Mouse (Mus musculus) spleen, postnatal 10 days (tissue): ENCODE results near the gene Rab4a.
A peak's percentile ranks its signal among the peaks of the same experiment; 100 is the strongest.

Experiments
- DNase-seq, 2 experiments: peaks; one replicate each; pipeline ENCODE4 v3.0.0; 2021 to 2022; ENCODE audit warnings: low spot score in 2 of 2

The Rab4a gene

GRCm38 (mm10) chr8:123805718-123806373 is at the start of gene Rab4a:
Rab4a (plus strand) TSS chr8:123805985.
- DNase-seq = peak; percentile 33 to 65

DNA sequence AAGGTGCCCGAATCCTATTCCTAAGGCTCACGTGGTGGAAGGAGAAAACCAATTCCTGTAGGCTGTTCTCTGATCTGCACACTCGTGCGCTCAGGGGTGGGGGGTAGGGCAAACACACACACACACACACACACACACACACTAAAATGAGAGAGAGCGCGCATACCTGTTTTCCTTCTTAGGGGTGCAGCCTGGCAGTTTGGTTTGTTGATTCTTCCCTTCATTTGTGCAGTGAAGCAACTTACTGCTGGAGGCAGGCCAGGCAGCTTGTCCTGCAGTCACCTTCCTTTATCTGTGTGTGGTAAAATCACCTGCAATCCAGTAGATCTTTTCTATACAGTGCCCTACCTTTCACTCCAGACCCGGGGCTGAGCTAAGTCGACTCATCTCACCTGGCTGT is 48.9 kb upstream of the Rab4a start:
- no peak for DNase-seq

GRCm38 (mm10) chr8:123758935-123759334 is 46.9 kb upstream of the Rab4a start:
- DNase-seq = no peak

- DNase-seq = no peak
These were observed 45.9 kb upstream of the Rab4a start for GRCm38 (mm10) chr8:123759933-123760332.

- DNase-seq = no peak
These were observed 45.2 kb upstream of the Rab4a start for GRCm38 (mm10) chr8:123760579-123760978.

DNA sequence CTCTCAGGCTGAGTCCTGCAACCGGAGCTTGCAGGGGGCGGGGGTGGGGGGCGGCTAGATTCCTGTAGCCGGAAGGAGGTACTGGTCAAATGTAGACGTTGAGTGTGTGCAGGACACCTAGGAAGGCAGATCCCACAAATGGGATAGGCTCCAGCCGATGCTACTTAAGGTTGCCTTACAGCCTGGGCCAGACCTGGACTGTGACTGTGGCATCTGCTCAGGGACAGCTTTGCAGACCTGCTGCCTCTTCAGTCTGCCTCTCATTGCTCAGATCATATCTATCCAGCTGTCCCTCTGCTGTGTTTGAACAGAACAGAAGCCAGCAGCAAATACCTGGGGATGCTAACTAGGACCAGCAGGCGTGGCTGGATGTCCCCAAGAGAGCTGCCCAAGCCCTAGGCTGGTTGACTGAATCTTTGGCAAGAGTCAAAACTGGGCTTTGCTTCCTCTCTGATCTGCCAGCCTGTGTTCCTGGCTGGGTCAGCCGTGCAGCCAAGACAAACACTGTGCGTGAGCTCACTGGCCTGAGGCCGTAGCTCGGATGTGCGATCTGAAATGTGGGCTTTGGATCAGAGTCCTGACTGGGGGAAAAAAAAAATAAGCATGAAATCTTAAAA is 44.4 kb upstream of the Rab4a start:
- DNase-seq = no peak

DNA sequence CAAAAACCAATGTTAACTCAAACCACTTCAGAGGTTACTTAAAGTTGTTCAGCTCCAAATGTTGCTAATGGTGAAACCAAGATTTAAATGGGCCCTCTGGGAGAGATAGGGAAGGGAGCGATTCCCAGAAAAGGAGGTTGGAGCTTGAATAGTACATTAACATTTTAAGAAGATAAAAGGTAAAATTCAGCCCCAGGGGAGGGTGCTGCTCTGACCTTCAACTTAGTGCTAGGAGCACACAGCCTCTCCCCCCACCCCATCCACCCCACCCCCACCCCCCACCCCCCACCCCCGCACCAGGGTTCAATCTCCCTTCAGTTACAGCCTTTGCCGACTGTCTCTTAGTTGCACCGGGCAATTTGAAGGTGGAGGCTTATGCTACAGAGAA is 43.9 kb upstream of the Rab4a start:
- no peak for DNase-seq

- no peak for DNase-seq
These were observed 42.4 kb upstream of the Rab4a start for GRCm38 (mm10) chr8:123763355-123763754.

GRCm38 (mm10) chr8:123764671-123765070 is 41.1 kb upstream of the Rab4a start:
- no peak for DNase-seq

DNA sequence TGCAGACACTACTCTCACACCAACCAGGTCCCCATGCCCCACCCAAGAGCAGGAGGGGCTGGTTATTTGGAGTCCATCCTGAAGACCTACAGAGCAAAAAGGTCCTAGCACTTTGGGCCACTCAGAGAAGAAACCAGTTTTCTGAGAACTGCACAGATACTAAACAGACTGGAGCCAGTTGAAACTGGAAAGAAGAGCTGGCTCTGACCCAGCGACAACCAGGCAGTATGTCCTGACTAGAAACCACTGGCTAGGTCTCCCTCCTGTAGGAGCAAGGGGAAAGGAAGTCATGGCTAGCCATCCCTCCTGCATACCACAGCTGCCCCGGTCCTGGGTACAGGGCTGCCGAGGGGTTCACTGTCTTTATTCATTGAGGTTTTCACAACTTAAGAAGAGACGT is 39.3 kb upstream of the Rab4a start:
- DNase-seq = no peak

- DNase-seq = no peak
These were observed 37.9 kb upstream of the Rab4a start for GRCm38 (mm10) chr8:123767874-123768273.

DNA sequence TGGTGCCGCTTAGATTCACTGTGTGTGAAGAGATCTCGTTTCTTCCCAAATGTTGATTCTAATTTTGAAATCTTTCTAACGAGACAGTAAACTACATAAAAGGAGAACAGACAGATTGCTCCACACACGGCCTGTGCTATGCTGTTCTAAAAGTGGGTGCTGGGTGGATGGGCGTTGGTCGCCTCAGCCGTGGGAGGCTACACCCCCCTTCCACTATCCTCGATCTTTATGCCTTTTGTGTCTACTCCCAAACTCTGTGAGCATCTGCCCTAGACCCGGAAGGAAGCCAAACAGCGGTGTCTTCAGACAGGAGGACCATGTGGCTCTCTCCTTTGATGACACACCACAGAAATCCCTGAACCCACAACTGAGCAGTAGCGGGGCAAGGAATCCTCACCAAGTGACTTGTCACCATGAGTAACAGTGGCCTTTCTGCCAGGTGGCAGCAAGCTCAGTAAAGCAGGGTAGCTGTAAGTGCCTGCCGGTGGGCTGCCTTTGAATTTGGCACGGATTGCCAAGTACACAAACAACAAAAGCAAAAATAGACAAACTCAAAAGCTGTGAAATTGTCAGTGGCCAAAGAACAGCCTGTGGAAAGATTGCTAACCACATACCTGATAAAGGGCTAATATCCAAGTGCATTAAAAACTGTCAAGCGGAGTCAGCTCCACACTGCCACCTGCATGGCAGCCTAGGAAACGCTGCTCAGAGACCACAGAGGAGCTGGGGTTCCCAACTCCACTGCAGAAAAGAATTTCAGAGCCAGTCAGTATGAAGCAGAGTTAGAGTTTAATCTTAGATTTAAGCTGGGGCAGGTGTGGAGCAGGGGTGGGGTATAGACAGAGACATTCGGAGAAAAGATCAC is 37.1 kb upstream of the Rab4a start:
- peak in 1 of 2 experiments; percentile 38 for DNase-seq

GRCm38 (mm10) chr8:123773468-123773867 is 32.3 kb upstream of the Rab4a start:
- DNase-seq = no peak

- no peak for DNase-seq
These were observed 31.3 kb upstream of the Rab4a start for GRCm38 (mm10) chr8:123774491-123774890.

DNA sequence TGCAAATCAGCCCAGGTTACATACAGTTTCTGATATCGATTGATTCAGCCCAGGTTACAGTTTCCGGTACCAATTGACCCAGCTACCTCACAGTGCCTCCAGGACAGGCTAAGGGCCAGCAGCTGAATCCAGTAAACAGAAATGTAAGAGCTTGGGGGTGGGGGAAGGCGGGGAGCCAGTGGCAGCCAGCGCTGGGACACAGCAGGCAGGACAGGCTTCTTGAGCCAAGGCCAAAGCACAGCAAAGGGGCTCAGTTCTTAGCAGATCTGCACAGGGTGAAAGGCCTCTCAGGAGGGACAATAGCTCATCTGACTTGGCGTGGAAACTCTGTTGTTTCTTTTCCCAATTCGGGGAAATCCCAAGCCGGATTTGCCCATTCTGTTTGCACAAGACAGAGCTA is 28.5 kb upstream of the Rab4a start:
- no peak for DNase-seq

DNA sequence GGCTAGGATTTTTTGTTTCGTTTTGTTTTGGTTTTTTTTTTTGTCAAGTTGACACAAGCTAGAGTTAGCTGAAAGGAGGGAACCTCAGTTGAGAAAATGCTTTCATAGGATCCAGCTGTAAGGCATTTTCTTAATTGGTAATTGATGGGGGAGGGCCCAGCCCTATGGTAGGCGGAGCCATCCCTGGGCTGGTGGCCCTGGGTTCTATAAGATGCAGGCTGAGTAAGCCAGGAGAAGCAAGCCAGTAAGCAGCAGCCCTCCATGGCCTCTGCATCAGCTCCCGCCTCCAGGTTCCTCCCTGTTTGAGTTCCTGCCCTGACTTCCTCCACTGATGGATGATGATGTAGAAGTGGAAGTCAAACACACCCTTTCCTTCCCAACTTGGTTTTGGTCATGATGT is 25.3 kb upstream of the Rab4a start:
- no peak for DNase-seq

DNA sequence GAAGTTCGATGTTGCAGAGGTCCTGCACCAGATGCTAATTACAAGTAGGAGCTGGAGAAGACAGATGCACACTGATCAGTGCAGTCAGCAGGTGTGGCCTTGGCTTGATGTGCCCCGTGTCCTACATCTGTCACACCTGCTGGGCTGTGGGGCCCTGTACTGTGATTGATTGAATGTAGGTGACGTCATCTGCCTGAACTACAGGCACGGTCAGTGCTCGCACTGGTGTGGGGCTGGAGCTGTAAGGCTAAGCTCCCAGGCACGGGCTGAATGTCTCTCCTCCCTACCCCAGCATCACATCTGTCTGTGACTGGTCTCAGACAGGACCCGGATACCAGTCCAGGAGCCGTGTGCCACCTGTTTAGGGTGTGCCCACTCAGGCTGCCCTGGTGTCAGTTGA is 24.5 kb upstream of the Rab4a start:
- no peak for DNase-seq

GRCm38 (mm10) chr8:123783525-123784249 is 22.1 kb upstream of the Rab4a start:
- DNase-seq = peak in 1 of 2 experiments; percentile 62

DNA sequence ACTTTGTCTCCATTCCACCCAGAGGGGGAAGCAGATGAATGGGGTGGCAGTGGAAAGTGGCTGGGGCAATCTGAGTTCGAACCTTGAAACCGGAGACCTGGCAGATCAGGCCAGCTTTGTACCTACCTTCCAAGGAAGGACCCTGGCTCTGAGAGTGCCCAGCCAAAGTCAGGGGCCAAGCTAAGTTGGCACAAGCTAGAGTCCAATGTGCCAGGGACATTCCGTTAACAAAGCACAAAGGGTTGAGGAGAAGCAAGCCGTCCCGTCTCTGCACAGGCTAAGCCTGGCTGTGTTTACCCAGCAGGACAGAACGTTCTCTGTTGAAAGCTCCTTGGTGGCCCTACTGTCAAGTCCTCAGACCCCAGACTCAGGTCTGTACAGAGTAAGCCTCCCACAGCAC is 19.6 kb upstream of the Rab4a start:
- DNase-seq = no peak

- no peak for DNase-seq
These were observed 19.1 kb upstream of the Rab4a start for GRCm38 (mm10) chr8:123786644-123787043.

GRCm38 (mm10) chr8:123787254-123787897 is 18.4 kb upstream of the Rab4a start:
- no peak for DNase-seq
